In the genomic region with DNA sequence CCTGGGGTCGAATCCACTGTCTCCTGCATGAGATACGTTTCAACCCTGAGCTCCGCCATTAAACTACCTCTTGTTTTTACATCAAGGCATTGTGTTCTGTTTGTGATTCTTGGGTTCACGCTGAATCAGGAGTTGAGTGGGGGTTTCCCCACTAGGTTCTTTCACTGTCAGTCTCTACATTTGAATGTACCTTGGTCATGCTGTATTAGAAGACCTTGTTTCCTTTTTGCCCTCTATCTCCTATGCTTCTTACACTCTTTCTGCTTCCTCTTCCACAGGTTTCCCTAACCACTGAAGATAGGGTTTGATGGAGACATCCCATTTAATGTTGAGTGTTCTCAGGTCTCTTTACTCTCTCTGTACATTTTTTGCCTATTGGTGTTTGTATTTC, we compare ENCODE assay signal across 18 mouse cellular contexts.
"Had no signal": no experiment of that assay in that cellular context is flagged by ENCODE, and none has a peak within 500 bp of the region (broad histone marks: within the 10 kb centered on the region; RNA-seq: fewer than 3 reads in every experiment).

No protein-coding gene starts in this region.

- ATAC-seq: liver, postnatal 0 days; lung, postnatal 0 days; midbrain, embryonic 13.5 days; midbrain, embryonic 15.5 days had no signal

- H3K4me2 ChIP-seq: lung, embryonic 15.5 days; midbrain, embryonic 11.5 days; midbrain, embryonic 13.5 days; midbrain, embryonic 15.5 days; neural tube, embryonic 12.5 days; stomach, embryonic 15.5 days had no signal

- H3K4me3 ChIP-seq: lung, embryonic 15.5 days; megakaryocyte, embryonic 14.5 days; midbrain, embryonic 13.5 days; midbrain, embryonic 15.5 days; neural tube, embryonic 12.5 days; stomach, embryonic 15.5 days had no signal

- H3K27me3 ChIP-seq: lung, embryonic 15.5 days; megakaryocyte, embryonic 14.5 days; midbrain, embryonic 13.5 days; midbrain, embryonic 15.5 days; neural tube, embryonic 12.5 days; stomach, embryonic 15.5 days had no signal

- H3K9me3 ChIP-seq: lung, embryonic 15.5 days; midbrain, embryonic 13.5 days; midbrain, embryonic 15.5 days; neural tube, embryonic 12.5 days; stomach, embryonic 15.5 days had no signal

- H3K27ac ChIP-seq: lung, embryonic 15.5 days; macrophage; midbrain, embryonic 13.5 days; midbrain, embryonic 15.5 days; neural tube, embryonic 12.5 days; stomach, embryonic 15.5 days; stomach, postnatal 0 days had no signal

- H3K36me3 ChIP-seq: lung, embryonic 15.5 days; midbrain, embryonic 13.5 days; midbrain, embryonic 15.5 days; neural tube, embryonic 12.5 days; stomach, embryonic 15.5 days had no signal

- H3K4me1 ChIP-seq: lung, embryonic 15.5 days; megakaryocyte, embryonic 14.5 days; midbrain, embryonic 13.5 days; midbrain, embryonic 15.5 days; neural tube, embryonic 12.5 days; stomach, embryonic 15.5 days had no signal

- H3K9ac ChIP-seq: liver, postnatal 0 days; lung, embryonic 15.5 days; midbrain, embryonic 13.5 days; midbrain, embryonic 15.5 days; neural tube, embryonic 12.5 days; stomach, embryonic 15.5 days had no signal

- DNase-seq: liver, postnatal 0 days; lung, adult 2 months; lung, postnatal 14 days; lung, postnatal 36 days; right cerebral cortex, postnatal 14 days; thymus, adult 2 months; thymus, postnatal 25 days; thymus, postnatal 4 days had no signal
